Mouse (Mus musculus): ENCODE data around the gene Tgfbr3. TPM values are rescaled to one million over a fixed set of nuclear protein-coding genes. Genes with fewer than 3 reads are reported as not detected.
A peak's percentile ranks its signal among the peaks of the same experiment; 100 is the strongest.

Tgfbr3 gene
- polyA plus RNA-seq (2012; rRNA removed), result 6.2 and 7.5 TPM in 2 replicates

- H3K27ac ChIP-seq (ENCODE audit: insufficient read depth, low read depth, low read length), result peak within 1 kb of the TSS; percentile 68
- no peak; the same call in 1 of the 2 replicates for TF ChIP-seq POLR2A (IDR thresholded peaks at IDR 0.05; ENCODE audit: low read depth, low read length)
- TF ChIP-seq CTCF (IDR thresholded peaks at IDR 0.05; ENCODE audit: extremely low read depth, insufficient read length, insufficient replicate concordance, low read depth, low read length), result 0 out of 2 replicates have a peak, but pooled peaks have one; percentile 27
- H3K27me3 ChIP-seq (ENCODE audit: control insufficient read depth, insufficient read depth, low read length), result peaks cover 17% of the 10 kb centered on the region
- WGBS, result under 1% methylated on average over 54 of the region's 54 CpGs
- peaks cover 4% of the 10 kb centered on the region; the same call in 1 of the 2 replicates for H3K4me1 ChIP-seq (ENCODE audit: control insufficient read depth, insufficient read depth, insufficient read length, low read length)
- H3K4me3 ChIP-seq (ENCODE audit: low read depth, low read length), result peak within 1 kb of the TSS; percentile 92
- no peaks in the 10 kb centered on the region for H3K36me3 ChIP-seq (ENCODE audit: control insufficient read depth, insufficient read depth, low read length)
Observed at GRCm38 (mm10) chr5:107289234-107289764, at the start of gene Tgfbr3. Tgfbr3 (minus strand) TSS chr5:107289629.

GRCm38 (mm10) chr5:107330916-107331421 lies 41.5 kb upstream of the Tgfbr3 start, which contains the start of gene Brdt:
Brdt (plus strand) TSS chr5:107331159.
- Histone ChIP-seq H3K27me3 (ENCODE audit: control insufficient read depth, insufficient read depth, low read length) (no peaks in the 10 kb centered on the region), H3K27ac (ENCODE audit: insufficient read depth, low read depth, low read length) (no peak within 1 kb of the TSS), H3K36me3 (ENCODE audit: control insufficient read depth, insufficient read depth, low read length) (no peaks in the 10 kb centered on the region), H3K4me3 (ENCODE audit: low read depth, low read length) (no peak within 1 kb of the TSS), H3K4me1 (ENCODE audit: control insufficient read depth, insufficient read depth, insufficient read length, low read length) (no peaks in the 10 kb centered on the region)
- WGBS, result 91% methylated on average over 30 of the region's 30 CpGs
- TF ChIP-seq CTCF (IDR thresholded peaks at IDR 0.05; ENCODE audit: extremely low read depth, insufficient read length, insufficient replicate concordance, low read depth, low read length) (no peak), POLR2A (IDR thresholded peaks at IDR 0.05; ENCODE audit: low read depth, low read length) (no peak)

DNA sequence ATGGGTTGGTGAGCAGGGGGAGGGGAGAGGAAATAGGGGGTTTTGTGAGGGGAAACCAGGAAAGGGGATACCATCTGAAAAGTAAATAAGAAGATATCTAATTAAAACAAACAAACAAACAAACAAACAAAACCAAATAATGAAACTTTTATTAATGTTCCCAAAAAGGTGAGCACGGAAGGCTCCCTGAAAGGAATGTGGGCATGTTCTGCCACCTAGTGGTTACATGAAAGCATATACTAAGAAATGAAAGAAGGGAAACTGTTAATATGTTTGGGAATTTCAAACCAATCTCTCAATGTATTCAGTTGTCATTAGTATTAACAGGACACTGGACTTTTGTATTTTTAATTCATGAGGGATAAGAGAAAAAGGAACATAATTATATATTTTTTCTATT lies 31.3 kb upstream of the Tgfbr3 start:
- Histone ChIP-seq H3K27ac (ENCODE audit: insufficient read depth, low read depth, low read length) (no peak overlapping the region), H3K36me3 (ENCODE audit: control insufficient read depth, insufficient read depth, low read length) (no peaks in the 10 kb centered on the region), H3K27me3 (ENCODE audit: control insufficient read depth, insufficient read depth, low read length) (no peaks in the 10 kb centered on the region), H3K4me1 (ENCODE audit: control insufficient read depth, insufficient read depth, insufficient read length, low read length) (no peaks in the 10 kb centered on the region), H3K4me3 (ENCODE audit: low read depth, low read length) (no peak overlapping the region)
- TF ChIP-seq CTCF (IDR thresholded peaks at IDR 0.05; ENCODE audit: extremely low read depth, insufficient read length, insufficient replicate concordance, low read depth, low read length) (no peak), POLR2A (IDR thresholded peaks at IDR 0.05; ENCODE audit: low read depth, low read length) (no peak)
- 10% methylated on average over 1 of the region's 1 CpGs for WGBS

DNA sequence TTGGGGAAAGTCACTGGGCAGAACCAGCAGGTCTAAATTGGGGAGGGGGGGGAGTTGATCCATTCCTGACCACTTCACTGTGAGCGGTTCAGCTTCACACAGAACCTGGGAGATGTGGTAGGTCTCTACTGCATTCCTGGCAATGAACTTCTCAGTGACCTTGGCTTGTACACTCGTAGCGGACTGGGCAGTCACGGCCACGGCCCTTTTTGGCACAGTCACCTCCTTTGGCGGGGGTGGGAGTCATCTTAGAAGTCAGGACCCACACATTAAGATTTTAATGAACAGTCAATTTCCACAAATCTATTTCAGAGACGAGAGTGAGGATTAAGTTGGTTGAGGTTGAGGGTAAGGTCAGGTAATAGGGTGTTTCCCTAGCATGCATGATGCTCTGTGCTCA lies 27.7 kb upstream of the Tgfbr3 start:
- 86% methylated on average over 7 of the region's 7 CpGs for WGBS
- TF ChIP-seq POLR2A (IDR thresholded peaks at IDR 0.05; ENCODE audit: low read depth, low read length) (no peak), CTCF (IDR thresholded peaks at IDR 0.05; ENCODE audit: extremely low read depth, insufficient read length, insufficient replicate concordance, low read depth, low read length) (no peak)
- Histone ChIP-seq H3K27ac (ENCODE audit: insufficient read depth, low read depth, low read length) (no peak overlapping the region), H3K4me1 (ENCODE audit: control insufficient read depth, insufficient read depth, insufficient read length, low read length) (no peaks in the 10 kb centered on the region), H3K4me3 (ENCODE audit: low read depth, low read length) (no peak overlapping the region), H3K27me3 (ENCODE audit: control insufficient read depth, insufficient read depth, low read length) (no peaks in the 10 kb centered on the region), H3K36me3 (ENCODE audit: control insufficient read depth, insufficient read depth, low read length) (no peaks in the 10 kb centered on the region)

GRCm38 (mm10) chr5:107307432-107307831 lies 18.0 kb upstream of the Tgfbr3 start:
- H3K27me3 ChIP-seq (ENCODE audit: control insufficient read depth, insufficient read depth, low read length), result no peaks in the 10 kb centered on the region
- 70% methylated on average over 4 of the region's 4 CpGs for WGBS
- no peaks in the 10 kb centered on the region for H3K4me1 ChIP-seq (ENCODE audit: control insufficient read depth, insufficient read depth, insufficient read length, low read length)
- no peak overlapping the region for H3K27ac ChIP-seq (ENCODE audit: insufficient read depth, low read depth, low read length)
- no peak overlapping the region for H3K4me3 ChIP-seq (ENCODE audit: low read depth, low read length)
- TF ChIP-seq POLR2A (IDR thresholded peaks at IDR 0.05; ENCODE audit: low read depth, low read length) (no peak), CTCF (IDR thresholded peaks at IDR 0.05; ENCODE audit: extremely low read depth, insufficient read length, insufficient replicate concordance, low read depth, low read length) (no peak)
- H3K36me3 ChIP-seq (ENCODE audit: control insufficient read depth, insufficient read depth, low read length), result no peaks in the 10 kb centered on the region

GRCm38 (mm10) chr5:107304117-107304825 lies 14.8 kb upstream of the Tgfbr3 start:
- WGBS, result 40% methylated on average over 13 of the region's 13 CpGs
- no peaks in the 10 kb centered on the region for H3K4me1 ChIP-seq (ENCODE audit: control insufficient read depth, insufficient read depth, insufficient read length, low read length)
- TF ChIP-seq POLR2A (IDR thresholded peaks at IDR 0.05; ENCODE audit: low read depth, low read length) (no peak), CTCF (IDR thresholded peaks at IDR 0.05; ENCODE audit: extremely low read depth, insufficient read length, insufficient replicate concordance, low read depth, low read length) (no peak)
- no peaks in the 10 kb centered on the region for H3K27me3 ChIP-seq (ENCODE audit: control insufficient read depth, insufficient read depth, low read length)
- H3K36me3 ChIP-seq (ENCODE audit: control insufficient read depth, insufficient read depth, low read length), result no peaks in the 10 kb centered on the region
- no peak overlapping the region for H3K4me3 ChIP-seq (ENCODE audit: low read depth, low read length)
- H3K27ac ChIP-seq (ENCODE audit: insufficient read depth, low read depth, low read length), result no peak overlapping the region

GRCm38 (mm10) chr5:107303350-107303861 lies 14.0 kb upstream of the Tgfbr3 start:
- H3K4me1 ChIP-seq (ENCODE audit: control insufficient read depth, insufficient read depth, insufficient read length, low read length), result no peaks in the 10 kb centered on the region
- 22% methylated on average over 11 of the region's 11 CpGs for WGBS
- TF ChIP-seq POLR2A (IDR thresholded peaks at IDR 0.05; ENCODE audit: low read depth, low read length), result no peak
- no peak overlapping the region for H3K4me3 ChIP-seq (ENCODE audit: low read depth, low read length)
- no peak overlapping the region for H3K27ac ChIP-seq (ENCODE audit: insufficient read depth, low read depth, low read length)
- no peaks in the 10 kb centered on the region for H3K27me3 ChIP-seq (ENCODE audit: control insufficient read depth, insufficient read depth, low read length)
- H3K36me3 ChIP-seq (ENCODE audit: control insufficient read depth, insufficient read depth, low read length), result no peaks in the 10 kb centered on the region

Measured in small intestine, adult 2 months (tissue).